Mouse (Mus musculus) stomach, embryonic 14.5 days (tissue): ENCODE measurements around the gene 1110017D15Rik. TPM values are rescaled to one million over a fixed set of nuclear protein-coding genes. Genes with fewer than 3 reads are reported as not detected.

Experiments
- ATAC-seq: fragments of 200-750 bp; cut with Nextera tagmentation; 2 replicates; pipeline ENCODE4 v1.8.0; 2017; ENCODE audit warnings: low read depth, moderate TSS enrichment; ENCODE audit not compliant: insufficient number of reproducible peaks, insufficient read depth, low FRiP score
- H3K27ac ChIP-seq: fragments of 300-500 bp; sonication (generic); 2 replicates; pipeline ENCODE4 v1.5.1; 2014; ENCODE audit warnings: mild to moderate bottlenecking, low read length, moderate library complexity, mixed read lengths
- H3K27me3 ChIP-seq: fragments of 300-500 bp; sonication (generic); 2 replicates; pipeline ENCODE4 v1.6.1; 2014; ENCODE audit warnings: low read length, control low read depth, mixed read lengths; ENCODE audit not compliant: control insufficient read depth, insufficient read depth
- H3K36me3 ChIP-seq: fragments of 300-500 bp; sonication (generic); 2 replicates; pipeline ENCODE4 v1.6.1; 2014; ENCODE audit warnings: mild to moderate bottlenecking, control low read depth, low read length, moderate library complexity, mixed read lengths; ENCODE audit not compliant: control insufficient read depth, insufficient read depth
- H3K4me1 ChIP-seq: fragments of 300-500 bp; sonication (generic); 2 replicates; pipeline ENCODE4 v1.6.1; 2014; ENCODE audit warnings: low read length, control low read depth, mixed read lengths; ENCODE audit not compliant: control insufficient read depth, insufficient read depth
- H3K4me2 ChIP-seq: fragments of 300-500 bp; sonication (generic); replicated peaks from 2 replicates; pipeline ENCODE4 v1.6.1; 2014; ENCODE audit warnings: low read depth, low read length, control low read depth
- H3K4me3 ChIP-seq: fragments of 300-500 bp; sonication (generic); 2 replicates; pipeline ENCODE4 v1.5.1; 2014; ENCODE audit warnings: low read depth, low read length, control low read depth
- H3K9ac ChIP-seq: fragments of 300-500 bp; sonication (generic); replicated peaks from 2 replicates; pipeline ENCODE4 v1.6.1; 2014; ENCODE audit warnings: low read depth, mild to moderate bottlenecking, control low read depth, low read length, moderate library complexity, mixed read lengths
- H3K9me3 ChIP-seq: fragments of 300-500 bp; sonication (generic); 2 replicates; pipeline ENCODE4 v1.6.1; 2016; ENCODE audit warnings: low read depth, low read length, control low read depth; ENCODE audit not compliant: control insufficient read depth
- WGBS: fragments of 180-500 bp; shearing (Covaris S2); extraction: QIAGEN DNeasy Blood & Tissue Kit; methylation state at CpG from one replicate; pipeline ENCODE4 v1.1.7; 2014; 5-methylcytosine and 5-hydroxymethylcytosine counted together
- polyA plus RNA-seq: library from polyadenylated mRNA; unstranded; fragments of >200 nt; fragmentation: Nextera tagmentation; extraction: Ambion mirVana; gene quantifications from 2 replicates; pipeline ENCODE4 v1.2.1, GENCODE M21; 2014

The 1110017D15Rik gene
- polyA plus RNA-seq, 1 experiment from 2014 or later: 0.98 TPM

DNA sequence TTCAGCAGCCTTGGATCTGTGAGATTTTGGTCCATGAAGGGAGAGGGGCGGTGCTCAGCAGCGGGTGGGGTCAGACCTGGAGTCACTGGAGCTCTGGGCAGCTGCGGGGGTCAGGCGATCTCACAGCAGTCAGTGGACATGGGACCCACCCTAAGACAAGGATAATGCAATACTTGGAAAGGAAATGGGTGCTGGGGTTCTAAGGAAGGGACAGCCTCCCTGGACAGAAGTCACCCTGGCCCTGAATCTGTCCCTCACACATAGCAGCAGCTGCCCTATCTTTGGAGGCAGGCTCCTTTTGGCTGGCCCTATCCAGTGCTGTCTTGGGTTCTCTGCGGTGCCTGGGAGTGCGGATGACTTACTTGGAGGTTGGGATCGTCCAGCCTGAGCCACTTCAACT, 6.7 kb upstream of the 1110017D15Rik start:
- Histone ChIP-seq H3K27ac (no peak overlapping the region), H3K36me3 (no peaks in the 10 kb centered on the region), H3K27me3 (no peaks in the 10 kb centered on the region), H3K4me3 (no peak overlapping the region), H3K4me2 (no peak overlapping the region), H3K4me1 (no peaks in the 10 kb centered on the region), H3K9me3 (no peaks in the 10 kb centered on the region), H3K9ac (no peak overlapping the region)
- ATAC-seq: no peak
- WGBS: 82% methylated on average over 7 of the region's 7 CpGs

DNA sequence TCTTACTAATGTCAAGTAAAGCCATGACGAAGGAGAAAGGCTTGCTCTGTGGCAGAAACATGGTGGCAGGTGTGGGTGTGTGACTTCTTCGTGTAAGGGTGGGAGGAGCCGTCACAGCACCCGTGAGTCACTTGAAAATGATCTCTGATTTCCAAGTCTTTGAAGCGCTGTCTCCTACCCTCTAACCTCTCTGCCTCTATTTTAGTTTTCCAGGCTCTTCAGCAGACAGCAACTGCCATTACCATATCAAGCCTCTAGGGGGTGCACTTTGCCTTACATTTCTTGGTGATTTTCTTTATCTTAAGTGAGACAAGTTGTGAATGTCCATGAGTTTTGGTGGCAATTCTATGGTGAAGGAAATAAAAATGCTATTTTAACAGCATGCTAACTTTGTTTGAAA, 5.7 kb upstream of the 1110017D15Rik start:
- Histone ChIP-seq H3K27ac (no peak overlapping the region), H3K4me1 (no peaks in the 10 kb centered on the region), H3K4me2 (no peak overlapping the region), H3K36me3 (no peaks in the 10 kb centered on the region), H3K27me3 (no peaks in the 10 kb centered on the region), H3K9ac (no peak overlapping the region), H3K4me3 (no peak overlapping the region), H3K9me3 (no peaks in the 10 kb centered on the region)
- WGBS: 44% methylated on average over 5 of the region's 5 CpGs
- ATAC-seq: no peak

DNA sequence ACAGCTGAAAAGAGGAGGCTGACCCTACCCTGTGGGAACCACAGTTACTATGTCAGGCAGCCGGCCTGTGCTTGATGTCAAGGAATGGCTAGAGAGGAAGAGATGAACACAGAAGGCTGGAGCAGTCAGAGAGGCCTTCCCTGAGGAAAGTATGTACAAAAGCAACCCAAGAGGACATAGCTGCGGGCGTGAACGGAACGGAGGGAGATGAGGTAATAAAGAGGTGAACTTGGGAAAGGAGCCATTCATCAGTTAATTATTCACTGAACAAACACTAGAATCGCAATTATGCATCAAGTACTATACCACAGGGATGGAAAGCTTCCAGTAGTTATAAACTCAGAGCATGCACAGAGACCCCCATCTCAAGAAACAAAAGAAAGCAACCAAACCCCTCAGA, 5.0 kb upstream of the 1110017D15Rik start:
- Histone ChIP-seq H3K4me1 (no peaks in the 10 kb centered on the region), H3K9me3 (no peaks in the 10 kb centered on the region), H3K9ac (no peak overlapping the region), H3K36me3 (no peaks in the 10 kb centered on the region), H3K4me2 (no peak overlapping the region), H3K27ac (no peak overlapping the region), H3K27me3 (no peaks in the 10 kb centered on the region), H3K4me3 (no peak overlapping the region)
- 81% methylated on average over 6 of the region's 6 CpGs for WGBS
- ATAC-seq: no peak

DNA sequence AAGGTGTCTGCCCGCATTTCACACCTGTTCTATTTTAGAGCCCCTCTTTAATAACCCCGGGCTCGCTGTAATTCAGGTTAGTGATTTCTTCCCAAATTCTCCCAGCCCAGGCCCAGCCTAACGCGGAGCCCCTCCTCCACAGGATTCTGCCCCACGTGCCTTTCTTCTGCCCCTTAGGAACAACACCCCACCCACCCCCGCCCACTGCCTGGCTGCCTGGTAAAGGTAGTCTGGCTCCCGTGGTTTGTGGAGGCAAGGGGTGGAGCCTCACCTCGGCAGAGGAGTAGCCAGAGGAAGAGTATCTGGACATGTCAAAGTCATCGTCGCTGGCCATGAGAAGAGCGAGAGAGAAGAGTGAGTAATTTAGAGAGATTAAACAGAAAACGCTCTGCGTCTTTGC, 3.5 kb upstream of the 1110017D15Rik start:
- 28% methylated on average over 14 of the region's 14 CpGs for WGBS
- H3K4me3 ChIP-seq: no peak overlapping the region
- H3K9me3 ChIP-seq: no peaks in the 10 kb centered on the region
- H3K9ac ChIP-seq: no peak overlapping the region
- ATAC-seq: no peak
- H3K27ac ChIP-seq: no peak overlapping the region
- no peaks in the 10 kb centered on the region for H3K27me3 ChIP-seq
- no peaks in the 10 kb centered on the region for H3K4me1 ChIP-seq
- H3K36me3 ChIP-seq: no peaks in the 10 kb centered on the region
- no peak overlapping the region for H3K4me2 ChIP-seq

DNA sequence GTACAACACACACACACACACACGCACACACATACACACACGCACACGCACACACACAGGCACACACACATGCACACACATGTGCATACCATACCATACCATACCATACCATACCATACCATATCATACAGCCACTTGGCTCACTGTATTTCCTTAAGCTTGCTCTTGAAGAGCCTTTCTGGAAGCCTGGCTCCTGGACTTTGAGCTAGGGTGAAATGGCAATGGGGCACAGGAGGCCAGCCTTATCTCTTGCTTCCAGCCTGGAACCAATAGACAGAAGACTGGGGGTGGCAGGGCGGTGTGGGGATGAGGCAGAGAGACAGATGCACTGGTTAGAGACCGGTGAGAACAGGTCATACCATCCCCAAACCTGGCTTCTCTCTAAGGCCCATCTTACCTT, 2.1 kb upstream of the 1110017D15Rik start:
- no peak for ATAC-seq
- Histone ChIP-seq H3K4me3 (no peak overlapping the region), H3K27me3 (no peaks in the 10 kb centered on the region), H3K36me3 (no peaks in the 10 kb centered on the region), H3K4me1 (no peaks in the 10 kb centered on the region), H3K9ac (no peak overlapping the region), H3K4me2 (no peak overlapping the region), H3K27ac (no peak overlapping the region), H3K9me3 (no peaks in the 10 kb centered on the region)
- WGBS: 94% methylated on average over 5 of the region's 5 CpGs

DNA sequence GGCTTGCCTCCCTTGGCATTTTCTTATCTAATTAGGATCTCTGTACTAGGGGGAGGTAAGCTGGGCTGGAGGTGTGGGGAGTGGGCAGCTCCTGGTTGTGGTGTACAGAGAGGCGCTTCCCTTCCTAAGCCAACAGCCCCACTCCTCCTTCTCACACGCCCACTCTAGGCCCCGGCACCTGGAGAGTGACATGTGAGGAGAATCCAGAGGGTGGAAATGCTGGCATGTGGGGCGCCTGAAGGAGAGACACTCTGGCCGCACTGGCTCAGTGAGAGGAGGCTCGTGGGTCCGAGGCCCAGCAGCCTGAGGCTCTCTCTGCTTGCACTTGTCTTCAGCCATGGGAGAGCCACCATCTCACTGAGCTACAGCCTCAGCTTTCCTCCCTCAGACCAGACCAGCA, 1.2 kb upstream of the 1110017D15Rik start:
- Histone ChIP-seq H3K9me3 (no peaks in the 10 kb centered on the region), H3K4me2 (no peak overlapping the region), H3K27me3 (no peaks in the 10 kb centered on the region), H3K36me3 (no peaks in the 10 kb centered on the region), H3K27ac (no peak overlapping the region), H3K9ac (no peak overlapping the region), H3K4me3 (no peak overlapping the region), H3K4me1 (no peaks in the 10 kb centered on the region)
- ATAC-seq: no peak
- 79% methylated on average over 7 of the region's 7 CpGs for WGBS

DNA sequence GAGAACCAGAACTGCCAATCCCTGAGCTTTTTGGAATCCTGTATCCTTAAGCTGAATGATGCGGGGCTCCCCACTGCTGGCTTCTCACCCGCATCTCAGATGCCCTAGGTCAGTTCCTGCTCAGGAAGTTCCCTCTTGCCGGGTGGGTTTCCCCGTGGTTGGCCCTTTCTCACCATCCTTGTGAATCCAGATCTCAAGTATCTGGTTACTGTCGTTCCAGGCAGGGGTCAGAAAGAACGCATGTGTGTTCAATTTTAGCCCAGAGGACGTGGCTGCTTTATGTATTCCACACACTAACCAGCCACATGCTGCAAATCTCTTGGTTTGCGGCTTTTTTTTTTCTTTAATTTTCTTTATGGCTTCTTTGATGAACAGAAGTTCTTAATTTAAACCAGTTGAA, 3.4 kb downstream of the 1110017D15Rik start:
- no peak overlapping the region for H3K27ac ChIP-seq
- no peaks in the 10 kb centered on the region for H3K36me3 ChIP-seq
- H3K4me3 ChIP-seq: no peak overlapping the region
- 19% methylated on average over 8 of the region's 8 CpGs for WGBS
- no peaks in the 10 kb centered on the region for H3K9me3 ChIP-seq
- no peak for ATAC-seq
- no peak overlapping the region for H3K4me2 ChIP-seq
- no peak overlapping the region for H3K9ac ChIP-seq
- H3K27me3 ChIP-seq: no peaks in the 10 kb centered on the region
- no peaks in the 10 kb centered on the region for H3K4me1 ChIP-seq

DNA sequence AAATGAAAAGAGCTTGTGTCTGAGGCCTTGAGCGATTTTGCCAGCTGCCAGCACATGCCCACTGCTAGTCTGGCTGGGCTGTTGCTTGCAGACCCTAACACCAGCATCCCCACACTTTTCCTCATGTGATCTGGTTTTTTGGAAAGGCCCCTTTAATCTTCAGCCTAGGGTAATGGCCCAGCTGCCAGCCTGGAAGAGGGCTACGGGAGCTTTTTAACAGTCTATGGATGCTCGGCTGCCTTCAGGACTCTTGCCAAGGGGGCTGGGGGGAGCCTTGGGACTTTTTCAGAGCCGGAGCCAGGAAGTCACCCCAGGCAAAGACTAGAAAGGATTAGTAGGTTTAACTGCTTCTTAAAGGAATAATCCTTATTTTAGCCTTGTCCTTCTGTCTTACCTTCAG, 3.8 kb downstream of the 1110017D15Rik start:
- no peak for ATAC-seq
- Histone ChIP-seq H3K9me3 (no peaks in the 10 kb centered on the region), H3K27ac (no peak overlapping the region), H3K4me2 (no peak overlapping the region), H3K9ac (no peak overlapping the region), H3K36me3 (no peaks in the 10 kb centered on the region), H3K4me3 (no peak overlapping the region), H3K4me1 (no peaks in the 10 kb centered on the region), H3K27me3 (no peaks in the 10 kb centered on the region)
- whole genome bisulfite sequencing: 48% methylated on average over 4 of the region's 4 CpGs

DNA sequence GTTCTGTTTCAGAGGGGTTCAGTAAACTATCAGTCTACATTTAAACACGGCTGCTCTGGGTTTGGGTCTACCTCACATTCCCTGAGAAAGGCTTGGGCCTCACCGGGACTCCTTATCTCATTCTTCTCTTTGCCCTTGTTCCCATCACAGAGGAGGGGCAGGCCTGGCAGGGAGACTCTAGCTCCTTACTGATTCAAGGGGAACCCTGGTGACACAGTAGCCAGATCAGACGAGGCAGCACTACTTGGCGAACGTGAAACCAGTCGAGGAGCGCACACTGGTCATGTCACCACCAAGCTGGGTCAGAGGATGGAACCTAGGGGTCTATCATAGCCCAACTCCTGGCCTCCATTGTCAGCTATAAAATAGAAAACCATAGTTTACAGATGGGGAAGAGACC, 9.1 kb downstream of the 1110017D15Rik start:
- H3K4me2 ChIP-seq: no peak overlapping the region
- no peaks in the 10 kb centered on the region for H3K36me3 ChIP-seq
- H3K9me3 ChIP-seq: no peaks in the 10 kb centered on the region
- H3K27ac ChIP-seq: no peak overlapping the region
- peaks cover 5% of the 10 kb centered on the region for H3K4me1 ChIP-seq
- no peaks in the 10 kb centered on the region for H3K27me3 ChIP-seq
- no peak overlapping the region for H3K9ac ChIP-seq
- no peak overlapping the region; the same call in 1 of the 2 replicates for H3K4me3 ChIP-seq
- ATAC-seq: no peak
- 49% methylated on average over 7 of the region's 7 CpGs for WGBS
